Mouse (Mus musculus) kidney, adult 18-20 months (tissue): Measurements from ENCODE around the gene Skap1.

Experiments
- DNase-seq: peaks from one replicate; pipeline ENCODE4 v3.0.0; 2021

Skap1 gene

DNA sequence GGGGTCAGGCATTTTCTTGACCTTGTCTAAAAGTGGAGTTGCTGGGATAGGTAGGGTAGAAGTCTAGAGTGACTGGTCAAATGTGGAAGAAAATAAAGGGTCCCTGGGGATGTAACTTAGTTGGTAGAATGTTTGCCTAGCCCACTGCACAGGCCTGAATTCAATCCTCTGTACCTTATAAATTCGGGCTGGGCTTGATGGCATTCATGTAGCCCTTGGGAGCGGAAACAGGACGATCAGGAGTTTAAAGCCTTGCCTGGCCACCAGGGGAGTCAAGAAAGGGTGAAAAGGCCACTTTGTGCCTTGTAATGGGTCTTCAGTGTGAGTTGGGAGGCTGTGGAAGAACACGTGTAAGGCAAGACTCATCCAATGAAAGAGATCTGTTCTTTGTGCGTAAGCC lies 325.6 kb downstream of the Skap1 start:
- DNase-seq: no peak

DNA sequence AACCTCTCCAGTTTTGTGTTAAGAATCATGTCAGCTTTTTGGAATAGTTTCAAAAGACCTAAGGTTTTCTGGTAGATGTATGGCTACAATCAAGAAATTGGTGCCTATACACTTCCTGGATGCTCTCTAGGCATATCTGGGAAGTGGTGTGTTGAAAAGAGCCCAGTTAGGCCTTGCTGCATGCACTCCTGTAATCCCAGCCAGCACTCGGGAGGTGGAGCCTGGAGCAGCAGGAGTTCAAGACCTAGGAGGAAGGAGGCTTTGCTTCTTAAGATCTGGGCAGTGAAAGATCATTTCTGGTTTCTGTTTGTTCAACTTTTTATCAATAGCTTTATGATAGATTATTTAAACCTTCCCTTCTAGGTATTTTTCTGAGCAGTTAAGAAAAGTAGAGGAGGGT lies 326.3 kb downstream of the Skap1 start:
- DNase-seq: no peak

DNA sequence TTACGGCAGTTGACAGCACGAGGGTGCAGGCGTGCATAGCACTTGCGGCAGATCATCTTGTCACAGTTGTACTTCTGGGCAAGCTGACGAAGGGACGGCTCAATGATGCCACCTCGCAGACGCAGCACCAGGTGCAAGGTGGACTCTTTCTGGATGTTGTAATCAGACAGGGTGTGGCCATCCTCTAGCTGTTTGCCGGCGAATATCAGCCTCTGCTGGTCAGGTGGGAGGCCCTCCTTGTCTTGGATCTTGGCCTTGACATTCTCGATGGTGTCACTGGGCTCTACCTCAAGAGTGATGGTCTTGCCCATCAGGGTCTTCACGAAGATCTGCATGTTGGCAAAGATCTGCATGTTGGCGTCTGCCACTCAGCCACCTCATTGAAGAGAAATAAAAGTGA lies 331.1 kb downstream of the Skap1 start:
- DNase-seq: no peak

DNA sequence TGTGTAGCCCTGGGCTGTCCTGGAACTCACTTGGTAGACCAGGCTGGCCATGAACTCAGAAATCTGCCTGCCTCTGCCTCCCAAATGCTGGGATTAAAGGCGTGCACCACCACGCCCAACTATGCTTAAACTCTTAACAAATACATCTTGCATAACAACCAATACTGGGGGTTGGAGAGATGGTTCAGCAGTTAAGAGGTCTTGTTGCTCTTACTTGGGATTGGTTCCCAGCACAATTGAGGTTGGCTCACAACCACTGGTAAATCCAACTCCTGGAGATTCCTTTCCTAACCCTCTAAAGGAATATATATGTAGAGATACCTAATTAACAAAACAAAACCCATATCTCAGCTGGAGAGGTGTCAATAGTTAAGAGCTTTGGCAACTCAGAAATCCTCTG lies 331.7 kb downstream of the Skap1 start:
- DNase-seq: no peak

DNA sequence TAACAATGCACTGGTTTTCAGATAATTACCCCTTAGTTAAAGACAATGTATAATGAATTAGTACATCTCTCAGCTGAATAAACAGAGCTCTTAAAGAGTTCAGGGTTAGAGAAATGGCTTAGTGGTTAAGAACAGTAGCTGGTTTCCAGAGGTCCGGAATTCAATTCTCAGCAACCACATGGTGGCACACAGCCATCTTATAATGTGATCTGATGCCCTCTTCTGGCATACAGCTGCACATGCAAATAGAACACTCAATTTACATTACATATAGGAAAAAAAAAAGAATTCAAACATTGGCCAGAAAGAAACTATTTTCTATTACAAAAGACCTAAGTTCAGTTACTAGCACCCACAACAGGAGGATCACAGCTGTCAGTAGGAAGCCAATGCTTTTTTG lies 332.2 kb downstream of the Skap1 start:
- DNase-seq: no peak

DNA sequence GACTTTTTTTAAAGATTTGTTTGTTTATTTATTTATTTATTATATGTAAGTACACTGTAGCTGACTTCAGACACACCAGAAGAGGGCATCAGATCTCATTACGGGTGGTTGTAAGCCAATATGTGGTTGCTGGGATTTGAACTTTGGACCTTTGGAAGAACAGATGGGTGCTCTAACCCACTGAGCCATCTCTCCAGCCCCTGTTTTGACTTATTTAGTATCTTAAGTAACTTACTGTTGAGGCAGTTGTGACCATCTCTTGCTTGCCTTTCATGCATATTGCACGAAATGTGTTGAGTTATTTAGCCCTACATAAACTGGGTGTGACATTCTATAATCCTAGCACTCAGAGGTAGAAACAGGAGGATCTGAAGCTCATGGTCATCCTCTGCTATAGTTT lies 335.1 kb downstream of the Skap1 start:
- DNase-seq: no peak

DNA sequence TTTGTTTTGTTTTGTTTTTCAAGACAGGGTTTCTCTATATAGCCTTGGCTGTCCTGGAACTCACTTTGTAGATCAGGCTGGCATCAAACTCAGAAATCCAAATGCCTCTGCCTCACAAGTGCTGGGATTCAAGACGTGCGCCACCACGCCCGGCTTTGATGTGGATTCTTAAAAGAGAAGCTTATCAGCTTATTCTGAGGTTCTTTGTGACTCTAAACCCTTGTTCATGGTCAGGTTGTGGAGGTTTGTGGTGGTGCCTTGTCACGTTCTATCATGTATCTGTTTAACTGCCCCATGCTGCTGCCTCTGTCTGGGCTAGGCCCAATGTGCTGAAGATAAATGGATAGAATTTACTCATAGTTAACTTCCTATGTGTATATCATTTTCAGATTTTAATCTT lies 341.2 kb downstream of the Skap1 start:
- no peak for DNase-seq

DNA sequence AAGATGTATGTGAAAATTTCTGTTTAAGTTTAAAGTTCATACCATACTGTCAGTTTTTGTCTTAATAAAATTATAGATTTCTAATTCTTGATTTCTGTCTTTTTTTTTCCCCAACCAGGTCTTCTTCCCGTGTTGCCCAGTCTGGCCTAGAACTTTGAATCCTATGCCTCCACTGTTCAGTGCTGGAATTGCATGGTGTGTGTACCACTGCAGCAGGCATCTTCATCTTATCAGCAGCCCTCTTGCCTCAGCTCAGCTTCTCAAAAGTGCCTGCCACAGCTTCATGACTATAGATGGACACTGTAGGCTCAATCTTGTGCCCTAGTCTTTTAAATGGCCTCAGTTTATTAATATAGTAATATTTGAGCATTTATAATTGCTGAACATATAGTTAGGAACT lies 343.7 kb downstream of the Skap1 start:
- no peak for DNase-seq
